Comparison of ENCODE assay signal across 17 mouse cellular contexts in the genomic region with DNA sequence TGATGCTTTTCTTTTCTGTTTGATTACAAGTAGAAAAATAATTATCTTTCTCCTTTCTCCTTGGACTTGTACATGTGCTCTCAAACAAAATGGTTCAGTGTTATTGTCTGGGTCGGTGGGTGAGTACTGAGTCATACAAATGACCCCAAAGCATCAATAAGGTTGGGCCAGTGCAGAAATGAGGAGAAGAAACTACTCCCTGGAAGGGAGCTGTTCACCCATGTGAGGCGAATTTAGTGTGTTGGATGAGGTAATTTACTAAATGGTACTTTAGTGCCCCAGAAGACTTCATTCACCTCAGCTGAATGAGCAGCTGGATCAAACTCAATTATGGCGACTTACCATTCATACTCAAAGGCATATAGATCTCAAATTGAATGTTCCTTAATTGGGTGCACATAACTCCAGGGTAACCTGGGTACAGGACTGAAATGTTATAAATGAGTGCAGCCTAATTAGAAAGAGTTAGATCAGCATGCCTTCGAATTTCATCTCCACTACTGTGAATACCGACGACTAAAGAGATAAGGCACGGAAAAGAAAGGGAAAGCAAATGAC.
DNase-seq lines count a peak whose midpoint lies in the region; ATAC-seq lines count a peak whose summit lies in the region.
"Had no signal": no experiment of that assay in that cellular context is flagged by ENCODE, and none has a peak within 500 bp of the region (broad histone marks: within the 10 kb centered on the region; RNA-seq: fewer than 3 reads in every experiment).

No protein-coding gene starts in this region.

- H3K4me1 ChIP-seq in midbrain, embryonic 11.5 days (ENCODE audit: control insufficient read depth, insufficient read depth, low read length) = 0 out of 2 replicates have a peak, but pooled peaks cover 3% of the 10 kb centered on the region
- H3K4me1 ChIP-seq in midbrain, embryonic 13.5 days (replicated peaks) = no peaks in the 10 kb centered on the region
- H3K4me1 ChIP-seq in forebrain, embryonic 11.5 days (replicated peaks; ENCODE audit: control insufficient read depth, insufficient read depth, low read length) = peaks cover 4% of the 10 kb centered on the region; the same call in 1 of the 2 replicates
- peaks cover 4% of the 10 kb centered on the region; the same call in 1 of the 2 replicates for H3K4me1 ChIP-seq in hindbrain, embryonic 13.5 days (replicated peaks)
- H3K4me1 ChIP-seq: heart, embryonic 10.5 days had no signal

- H3K36me3 ChIP-seq in midbrain, embryonic 11.5 days (ENCODE audit: control insufficient read depth, insufficient read depth, low read length) = no peaks in the 10 kb centered on the region
- no peaks in the 10 kb centered on the region for H3K36me3 ChIP-seq in midbrain, embryonic 13.5 days
- no peaks in the 10 kb centered on the region for H3K36me3 ChIP-seq in forebrain, embryonic 11.5 days (ENCODE audit: control insufficient read depth, insufficient read depth, low read length)
- H3K36me3 ChIP-seq in hindbrain, embryonic 13.5 days = no peaks in the 10 kb centered on the region
- H3K36me3 ChIP-seq: heart, embryonic 10.5 days had no signal

- H3K4me3 ChIP-seq in midbrain, embryonic 11.5 days (ENCODE audit: low read depth, low read length) = no peak overlapping the region
- no peak overlapping the region for H3K4me3 ChIP-seq in midbrain, embryonic 13.5 days (replicated peaks)
- H3K4me3 ChIP-seq in forebrain, embryonic 11.5 days (ENCODE audit: low read depth, low read length) = no peak overlapping the region
- no peak overlapping the region for H3K4me3 ChIP-seq in hindbrain, embryonic 13.5 days
- H3K4me3 ChIP-seq: heart, embryonic 10.5 days had no signal

- H3K9ac ChIP-seq in midbrain, embryonic 11.5 days (ENCODE audit: low read length) = no peak overlapping the region
- H3K9ac ChIP-seq in midbrain, embryonic 13.5 days (replicated peaks) = no peak overlapping the region
- no peak overlapping the region for H3K9ac ChIP-seq in forebrain, embryonic 11.5 days (ENCODE audit: low read length)
- H3K9ac ChIP-seq in hindbrain, embryonic 13.5 days = no peak overlapping the region
- H3K9ac ChIP-seq: liver, postnatal 0 days had no signal

- no peak for DNase-seq in midbrain, embryonic 11.5 days (ENCODE audit: low spot score, missing footprints)
- DNase-seq in forebrain, embryonic 11.5 days (ENCODE audit: low spot score) = no peak
- peak; percentile 63 for DNase-seq in retina, embryonic 14.5 days (ENCODE audit: low spot score)
- no peak for DNase-seq in kidney, postnatal 25 days
- DNase-seq: cerebellum, adult 9-11 months; heart, postnatal 10 days; kidney, adult 9 months; liver, postnatal 0 days; thymus, postnatal 4 days had no signal

- no peak overlapping the region for H3K4me2 ChIP-seq in midbrain, embryonic 11.5 days
- H3K4me2 ChIP-seq in midbrain, embryonic 13.5 days (replicated peaks) = no peak overlapping the region
- H3K4me2 ChIP-seq in forebrain, embryonic 11.5 days (ENCODE audit: low read depth, low read length, severe bottlenecking) = no peak overlapping the region
- no peak overlapping the region for H3K4me2 ChIP-seq in hindbrain, embryonic 13.5 days

- peak; percentile 45; the same call in 1 of the 2 replicates for ATAC-seq in midbrain, embryonic 11.5 days (ENCODE audit: low FRiP score)
- no peak for ATAC-seq in midbrain, embryonic 13.5 days
- peak; percentile 95 for ATAC-seq in forebrain, embryonic 11.5 days (replicated peaks; ENCODE audit: low FRiP score)
- peak; percentile 80 for ATAC-seq in hindbrain, embryonic 13.5 days (ENCODE audit: low FRiP score)
- ATAC-seq in megakaryocyte, adult 5-6 weeks (ENCODE audit: poor library complexity, severe bottlenecking) = no peak
- ATAC-seq: activated CD4-positive, CD25-positive, alpha-beta regulatory T cell, adult 4 months; inflammation-experienced regulatory T-cells, adult 6 months; liver, postnatal 0 days; Patski had no signal

- H3K27me3 ChIP-seq in midbrain, embryonic 11.5 days (ENCODE audit: control insufficient read depth, insufficient read depth, low read length) = no peaks in the 10 kb centered on the region
- no peaks in the 10 kb centered on the region for H3K27me3 ChIP-seq in midbrain, embryonic 13.5 days
- no peaks in the 10 kb centered on the region for H3K27me3 ChIP-seq in forebrain, embryonic 11.5 days (ENCODE audit: control insufficient read depth, insufficient read depth, low read length)
- H3K27me3 ChIP-seq in hindbrain, embryonic 13.5 days = no peaks in the 10 kb centered on the region
- H3K27me3 ChIP-seq: Patski had no signal

- no peaks in the 10 kb centered on the region for H3K9me3 ChIP-seq in midbrain, embryonic 11.5 days (ENCODE audit: control insufficient read depth, low read length)
- H3K9me3 ChIP-seq in midbrain, embryonic 13.5 days = no peaks in the 10 kb centered on the region
- no peaks in the 10 kb centered on the region for H3K9me3 ChIP-seq in forebrain, embryonic 11.5 days (ENCODE audit: control insufficient read depth, low read length)
- H3K9me3 ChIP-seq in hindbrain, embryonic 13.5 days = no peaks in the 10 kb centered on the region
- H3K9me3 ChIP-seq: heart, embryonic 10.5 days had no signal

- H3K27ac ChIP-seq in midbrain, embryonic 11.5 days (ENCODE audit: low read depth, low read length) = no peak overlapping the region
- H3K27ac ChIP-seq in midbrain, embryonic 13.5 days = no peak overlapping the region
- H3K27ac ChIP-seq in forebrain, embryonic 11.5 days (ENCODE audit: low read depth, low read length) = no peak overlapping the region; the same call in 1 of the 2 replicates
- H3K27ac ChIP-seq in hindbrain, embryonic 13.5 days = no peak overlapping the region
- H3K27ac ChIP-seq: heart, embryonic 10.5 days; stomach, postnatal 0 days had no signal

- WGBS in midbrain, embryonic 11.5 days = 75% methylated on average over 7 of the region's 7 CpGs
- WGBS in midbrain, embryonic 13.5 days = 62% methylated on average over 7 of the region's 7 CpGs
- 26% methylated on average over 7 of the region's 7 CpGs for WGBS in forebrain, embryonic 11.5 days
- WGBS in hindbrain, embryonic 13.5 days = 56% methylated on average over 7 of the region's 7 CpGs

Comparison
In these comparisons a context has a peak if more than half of its experiments do, and no peak if none do; other contexts are left out.
1. ATAC-seq: peak in midbrain, embryonic 11.5 days (single experiment), forebrain, embryonic 11.5 days (single experiment) and hindbrain, embryonic 13.5 days (single experiment); none in midbrain, embryonic 13.5 days (single experiment) and megakaryocyte, adult 5-6 weeks (single experiment).